Mouse (Mus musculus): ENCODE results near the gene Slc48a1. TPM values are rescaled to one million over a fixed set of nuclear protein-coding genes. Genes with fewer than 3 reads are reported as not detected.
A peak's percentile ranks its signal among the peaks of the same experiment; 100 is the strongest.

The Slc48a1 gene
- polyA plus RNA-seq, 1 experiment from 2014 or later = 81.9 TPM

DNA sequence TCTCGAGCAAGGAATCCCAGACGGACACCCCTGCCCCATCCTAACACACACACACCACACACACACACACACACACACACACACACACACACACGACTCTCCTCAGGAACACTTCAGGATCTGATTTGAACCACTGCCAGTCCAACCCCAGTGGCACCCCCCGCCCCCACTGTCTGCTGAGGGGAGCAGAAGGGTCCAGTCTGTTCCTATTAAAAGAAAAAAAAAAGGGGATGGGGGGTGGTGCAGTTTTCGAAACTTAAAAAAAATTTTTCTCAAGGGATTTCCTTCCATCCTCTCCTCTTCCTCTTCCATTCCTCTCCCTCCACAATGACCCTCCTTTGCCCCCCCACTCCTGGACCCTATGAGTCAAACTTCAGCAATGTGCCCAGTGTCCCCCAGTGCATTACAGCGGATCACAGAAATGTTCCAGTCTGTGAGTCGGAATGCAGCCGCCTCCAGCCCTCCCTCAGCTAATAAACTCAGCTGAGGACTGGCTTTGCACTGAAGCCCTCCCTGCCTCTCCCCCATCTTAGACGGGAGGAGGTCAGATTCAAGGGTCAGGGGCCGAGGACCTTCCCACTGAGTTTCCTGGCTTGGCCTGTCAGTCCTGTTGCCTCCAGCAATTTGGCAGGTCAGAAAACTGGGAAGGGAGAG lies 53.8 kb downstream of the Slc48a1 start:
- peak; percentile 62 for ATAC-seq (ENCODE audit: low FRiP score, low TSS enrichment)
- under 1% methylated on average over 10 of the region's 10 CpGs for WGBS
- peak overlapping the region; percentile 92 for H3K4me2 ChIP-seq (replicated peaks; ENCODE audit: low read depth, low read length)

DNA sequence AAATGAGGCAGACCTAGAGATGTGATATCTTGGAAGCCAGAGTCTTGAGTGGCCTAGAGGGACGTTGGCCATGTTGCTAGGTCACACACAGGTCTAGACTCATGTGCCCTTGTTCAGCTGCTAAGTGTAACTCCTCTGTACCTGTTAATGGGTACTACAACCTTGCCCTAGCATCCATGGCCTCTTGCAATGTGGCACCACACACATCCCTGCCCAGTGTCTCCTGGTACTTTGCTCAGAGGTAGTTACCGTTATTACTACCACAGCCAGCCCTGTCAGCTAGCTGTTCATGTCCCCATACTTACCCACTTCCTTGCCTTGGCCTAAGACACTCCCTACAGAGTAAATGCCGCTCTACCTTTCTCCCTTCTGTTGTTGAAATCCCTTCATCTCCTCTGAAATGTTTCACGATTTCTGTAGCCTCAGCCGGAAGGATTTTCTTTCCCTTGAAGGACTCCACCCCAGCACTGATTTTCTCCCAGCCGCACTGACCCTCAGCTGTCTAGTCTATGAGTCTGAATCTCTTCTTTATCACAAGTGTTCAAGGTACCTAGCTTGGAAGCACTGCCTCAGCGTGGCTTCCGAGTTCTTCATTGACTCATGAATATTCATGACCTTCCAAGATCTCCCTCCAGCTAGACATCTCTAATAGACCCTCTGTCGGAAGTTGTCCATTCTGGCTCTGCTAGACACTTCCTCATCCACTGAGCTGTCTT lies 54.6 kb downstream of the Slc48a1 start:
- Histone ChIP-seq H3K4me3 (ENCODE audit: low read length) (no peak overlapping the region), H3K27me3 (ENCODE audit: insufficient read depth, low read length) (no peaks in the 10 kb centered on the region), H3K9ac (replicated peaks; ENCODE audit: low read length) (no peak overlapping the region), H3K27ac (ENCODE audit: low read length) (peak overlapping the region; percentile 97), H3K36me3 (ENCODE audit: insufficient read depth, low read length) (no peaks in the 10 kb centered on the region), H3K9me3 (ENCODE audit: low read length) (no peaks in the 10 kb centered on the region), H3K4me1 (ENCODE audit: insufficient read depth, low read length) (peaks cover 67% of the 10 kb centered on the region), H3K4me2 (replicated peaks; ENCODE audit: low read depth, low read length) (no peak overlapping the region)
- no peak for ATAC-seq (ENCODE audit: low FRiP score, low TSS enrichment)
- 56% methylated on average over 9 of the region's 9 CpGs for WGBS

More for the DNA sequence above, 53.8 kb downstream of the Slc48a1 start:
- Histone ChIP-seq H3K4me3 (ENCODE audit: low read length) (peak overlapping the region; percentile 85), H3K27ac (ENCODE audit: low read length) (peak overlapping the region; percentile 97), H3K4me1 (ENCODE audit: insufficient read depth, low read length) (peaks cover 64% of the 10 kb centered on the region), H3K27me3 (ENCODE audit: insufficient read depth, low read length) (no peaks in the 10 kb centered on the region), H3K36me3 (ENCODE audit: insufficient read depth, low read length) (no peaks in the 10 kb centered on the region), H3K9ac (replicated peaks; ENCODE audit: low read length) (peak overlapping the region; percentile 98), H3K9me3 (ENCODE audit: low read length) (no peaks in the 10 kb centered on the region)

DNA sequence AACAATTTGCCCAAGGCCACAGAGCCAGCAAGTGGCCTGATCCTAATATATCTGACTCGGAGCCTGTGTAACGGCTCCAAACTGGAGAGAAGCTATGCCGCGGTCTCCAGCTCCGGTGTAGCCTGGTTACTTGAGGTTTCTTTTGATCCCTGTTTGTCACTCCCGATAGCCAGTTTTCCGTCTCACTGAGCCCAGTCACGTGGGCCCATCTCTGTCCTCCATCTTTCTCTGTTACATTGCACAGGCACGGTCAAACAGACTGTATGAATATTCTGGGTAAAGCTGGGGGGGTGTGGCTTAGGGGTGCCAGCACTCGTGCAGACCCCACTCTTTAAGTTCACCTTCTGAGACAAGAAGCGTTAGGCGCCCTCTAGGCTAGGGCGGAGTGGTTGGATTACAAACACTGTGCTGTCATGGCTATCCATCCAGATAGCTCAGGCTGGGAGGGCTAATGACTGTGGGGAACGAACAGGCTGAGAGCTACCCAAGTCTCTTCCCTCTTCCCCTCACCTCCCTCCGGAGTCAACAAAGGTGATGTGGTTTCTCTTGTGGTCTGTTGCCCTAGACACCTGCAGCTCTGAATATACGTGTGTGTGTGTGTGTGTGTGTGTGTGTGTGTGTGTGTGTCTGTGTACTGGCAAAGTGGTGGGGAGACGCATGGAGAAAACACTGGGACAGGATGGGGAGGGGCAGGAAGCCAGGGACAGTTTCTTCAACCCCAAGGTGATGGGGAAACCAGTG lies 58.0 kb downstream of the Slc48a1 start:
- WGBS = 46% methylated on average over 17 of the region's 17 CpGs
- peaks cover 68% of the 10 kb centered on the region for H3K4me1 ChIP-seq (ENCODE audit: insufficient read depth, low read length)
- H3K9me3 ChIP-seq (ENCODE audit: low read length) = no peaks in the 10 kb centered on the region
- peak overlapping the region; percentile 80; the same call in 1 of the 2 replicates for H3K27ac ChIP-seq (ENCODE audit: low read length)
- no peak overlapping the region for H3K4me3 ChIP-seq (ENCODE audit: low read length)
- H3K27me3 ChIP-seq (ENCODE audit: insufficient read depth, low read length) = no peaks in the 10 kb centered on the region
- no peaks in the 10 kb centered on the region for H3K36me3 ChIP-seq (ENCODE audit: insufficient read depth, low read length)
- no peak overlapping the region; the same call in 1 of the 2 replicates for H3K4me2 ChIP-seq (replicated peaks; ENCODE audit: low read depth, low read length)
- no peak overlapping the region for H3K9ac ChIP-seq (replicated peaks; ENCODE audit: low read length)
- no peak for ATAC-seq (ENCODE audit: low FRiP score, low TSS enrichment)

DNA sequence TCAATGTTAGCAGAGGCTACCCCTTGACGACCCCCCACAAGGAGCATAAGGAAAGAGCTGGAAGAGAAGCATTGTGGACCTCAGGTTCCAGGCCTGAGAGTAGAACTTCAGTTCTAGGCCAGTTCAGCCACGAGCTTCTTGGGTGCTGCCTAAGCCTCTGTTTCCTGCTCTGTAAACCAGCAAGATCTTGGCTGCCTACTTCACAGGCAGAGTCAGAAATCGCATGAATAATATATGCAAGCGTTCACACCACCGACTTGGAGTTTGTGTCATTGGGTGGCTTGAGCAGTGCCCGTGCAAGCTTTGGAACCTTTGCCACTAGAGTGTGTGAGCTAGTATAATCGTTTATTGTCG lies 58.6 kb downstream of the Slc48a1 start:
- peak overlapping the region; percentile 80; the same call in 1 of the 2 replicates for H3K27ac ChIP-seq (ENCODE audit: low read length)
- ATAC-seq (ENCODE audit: low FRiP score, low TSS enrichment) = no peak
- H3K9ac ChIP-seq (replicated peaks; ENCODE audit: low read length) = no peak overlapping the region
- peaks cover 67% of the 10 kb centered on the region for H3K4me1 ChIP-seq (ENCODE audit: insufficient read depth, low read length)
- H3K9me3 ChIP-seq (ENCODE audit: low read length) = no peaks in the 10 kb centered on the region
- H3K4me2 ChIP-seq (replicated peaks; ENCODE audit: low read depth, low read length) = no peak overlapping the region
- no peaks in the 10 kb centered on the region for H3K27me3 ChIP-seq (ENCODE audit: insufficient read depth, low read length)
- no peak overlapping the region for H3K4me3 ChIP-seq (ENCODE audit: low read length)
- 53% methylated on average over 8 of the region's 8 CpGs for WGBS
- H3K36me3 ChIP-seq (ENCODE audit: insufficient read depth, low read length) = no peaks in the 10 kb centered on the region

- Histone ChIP-seq H3K4me3 (ENCODE audit: low read length) (no peak overlapping the region), H3K9ac (replicated peaks; ENCODE audit: low read length) (peak overlapping the region; percentile 24; the same call in 1 of the 2 replicates), H3K4me2 (replicated peaks; ENCODE audit: low read depth, low read length) (no peak overlapping the region), H3K36me3 (ENCODE audit: insufficient read depth, low read length) (no peaks in the 10 kb centered on the region), H3K27ac (ENCODE audit: low read length) (peak overlapping the region; percentile 80), H3K9me3 (ENCODE audit: low read length) (no peaks in the 10 kb centered on the region), H3K4me1 (ENCODE audit: insufficient read depth, low read length) (peaks cover 60% of the 10 kb centered on the region), H3K27me3 (ENCODE audit: insufficient read depth, low read length) (no peaks in the 10 kb centered on the region)
- peak; percentile 28; the same call in 1 of the 2 replicates for ATAC-seq (ENCODE audit: low FRiP score, low TSS enrichment)
- WGBS = 10% methylated on average over 8 of the region's 8 CpGs
Measured at GRCm38 (mm10) chr15:97837491-97838061, 59.3 kb downstream of the Slc48a1 start.

GRCm38 (mm10) chr15:97838395-97838794 lies 60.1 kb downstream of the Slc48a1 start:
- WGBS = 73% methylated on average over 4 of the region's 4 CpGs
- H3K27me3 ChIP-seq (ENCODE audit: insufficient read depth, low read length) = no peaks in the 10 kb centered on the region
- H3K27ac ChIP-seq (ENCODE audit: low read length) = peak overlapping the region; percentile 80
- no peaks in the 10 kb centered on the region for H3K9me3 ChIP-seq (ENCODE audit: low read length)
- no peak overlapping the region for H3K4me2 ChIP-seq (replicated peaks; ENCODE audit: low read depth, low read length)
- no peak overlapping the region; the same call in 1 of the 2 replicates for H3K9ac ChIP-seq (replicated peaks; ENCODE audit: low read length)
- H3K36me3 ChIP-seq (ENCODE audit: insufficient read depth, low read length) = no peaks in the 10 kb centered on the region
- no peak for ATAC-seq (ENCODE audit: low FRiP score, low TSS enrichment)
- H3K4me3 ChIP-seq (ENCODE audit: low read length) = no peak overlapping the region
- H3K4me1 ChIP-seq (ENCODE audit: insufficient read depth, low read length) = peaks cover 53% of the 10 kb centered on the region

- peak overlapping the region; percentile 80 for H3K27ac ChIP-seq (ENCODE audit: low read length)
- no peak for ATAC-seq (ENCODE audit: low FRiP score, low TSS enrichment)
- no peak overlapping the region for H3K4me3 ChIP-seq (ENCODE audit: low read length)
- H3K27me3 ChIP-seq (ENCODE audit: insufficient read depth, low read length) = no peaks in the 10 kb centered on the region
- H3K4me2 ChIP-seq (replicated peaks; ENCODE audit: low read depth, low read length) = no peak overlapping the region
- no peak overlapping the region for H3K9ac ChIP-seq (replicated peaks; ENCODE audit: low read length)
- H3K4me1 ChIP-seq (ENCODE audit: insufficient read depth, low read length) = peaks cover 53% of the 10 kb centered on the region
- H3K36me3 ChIP-seq (ENCODE audit: insufficient read depth, low read length) = no peaks in the 10 kb centered on the region
- no peaks in the 10 kb centered on the region for H3K9me3 ChIP-seq (ENCODE audit: low read length)
- 96% methylated on average over 2 of the region's 2 CpGs for WGBS
Measured at GRCm38 (mm10) chr15:97839012-97839411, 60.7 kb downstream of the Slc48a1 start.

DNA sequence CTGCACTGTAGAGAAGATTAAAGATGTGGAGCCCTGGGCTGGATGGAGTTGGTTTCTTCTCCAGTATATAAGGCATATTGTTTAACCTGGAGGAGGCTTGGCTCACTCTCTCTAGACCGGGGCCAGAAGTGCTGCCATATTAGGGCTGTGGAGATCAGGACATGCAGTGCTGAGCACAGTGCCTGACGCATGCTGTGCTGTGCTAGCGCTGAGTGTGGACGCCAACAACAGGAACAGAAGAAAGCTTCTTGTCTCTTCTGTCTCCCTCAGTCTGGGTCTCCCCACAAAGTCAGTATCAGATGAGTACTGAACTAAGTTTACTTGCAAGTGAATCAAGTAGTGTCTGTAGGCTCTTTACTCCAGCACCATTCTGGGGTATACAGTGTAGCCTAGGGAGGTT lies 61.2 kb downstream of the Slc48a1 start:
- H3K4me3 ChIP-seq (ENCODE audit: low read length) = no peak overlapping the region
- ATAC-seq (ENCODE audit: low FRiP score, low TSS enrichment) = no peak
- no peaks in the 10 kb centered on the region for H3K9me3 ChIP-seq (ENCODE audit: low read length)
- H3K4me2 ChIP-seq (replicated peaks; ENCODE audit: low read depth, low read length) = no peak overlapping the region
- no peaks in the 10 kb centered on the region for H3K36me3 ChIP-seq (ENCODE audit: insufficient read depth, low read length)
- H3K9ac ChIP-seq (replicated peaks; ENCODE audit: low read length) = peak overlapping the region; percentile 37; the same call in 1 of the 2 replicates
- peaks cover 53% of the 10 kb centered on the region for H3K4me1 ChIP-seq (ENCODE audit: insufficient read depth, low read length)
- WGBS = 84% methylated on average over 4 of the region's 4 CpGs
- H3K27me3 ChIP-seq (ENCODE audit: insufficient read depth, low read length) = no peaks in the 10 kb centered on the region
- H3K27ac ChIP-seq (ENCODE audit: low read length) = peak overlapping the region; percentile 80

DNA sequence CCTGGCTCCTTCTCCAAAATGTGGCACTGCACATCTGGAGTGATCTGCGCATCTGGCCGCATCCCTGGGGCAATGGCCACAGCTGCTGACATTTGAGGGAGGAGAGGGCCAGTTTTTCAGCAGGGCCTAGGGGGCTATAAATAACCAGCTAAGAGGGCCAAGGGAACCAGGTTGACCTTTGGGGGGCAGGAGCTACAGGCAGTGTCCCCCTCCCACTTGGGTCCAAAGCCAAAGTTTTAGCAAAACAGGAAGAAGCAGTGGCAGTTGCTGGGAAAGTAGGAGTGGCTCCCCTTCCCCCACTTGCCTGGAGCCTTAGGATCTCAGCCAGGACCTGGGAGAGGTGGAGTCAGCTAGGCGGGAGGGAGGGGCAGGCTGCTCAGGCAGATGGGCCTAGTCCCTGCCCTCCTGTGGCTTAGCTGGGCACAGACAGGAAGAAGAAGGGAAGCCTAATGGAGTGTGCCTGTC lies 61.7 kb downstream of the Slc48a1 start:
- peaks cover 53% of the 10 kb centered on the region for H3K4me1 ChIP-seq (ENCODE audit: insufficient read depth, low read length)
- peak; percentile 86 for ATAC-seq (ENCODE audit: low FRiP score, low TSS enrichment)
- H3K27me3 ChIP-seq (ENCODE audit: insufficient read depth, low read length) = no peaks in the 10 kb centered on the region
- WGBS = 12% methylated on average over 3 of the region's 3 CpGs
- H3K27ac ChIP-seq (ENCODE audit: low read length) = peak overlapping the region; percentile 80
- H3K4me3 ChIP-seq (ENCODE audit: low read length) = no peak overlapping the region
- H3K36me3 ChIP-seq (ENCODE audit: insufficient read depth, low read length) = no peaks in the 10 kb centered on the region
- H3K4me2 ChIP-seq (replicated peaks; ENCODE audit: low read depth, low read length) = no peak overlapping the region
- H3K9ac ChIP-seq (replicated peaks; ENCODE audit: low read length) = peak overlapping the region; percentile 37; the same call in 1 of the 2 replicates
- H3K9me3 ChIP-seq (ENCODE audit: low read length) = no peaks in the 10 kb centered on the region

All from kidney, embryonic 16.5 days (tissue).